Mouse (Mus musculus): Measurements from ENCODE around the gene Zbtb26. TPM values are rescaled to one million over a fixed set of nuclear protein-coding genes. Genes with fewer than 3 reads are reported as not detected.

Gene Zbtb26
- polyA plus RNA-seq (2015; fragmentation: Nextera tagmentation; extraction: Ambion mirVana): 5.2 and 5.5 TPM in 2 replicates

DNA sequence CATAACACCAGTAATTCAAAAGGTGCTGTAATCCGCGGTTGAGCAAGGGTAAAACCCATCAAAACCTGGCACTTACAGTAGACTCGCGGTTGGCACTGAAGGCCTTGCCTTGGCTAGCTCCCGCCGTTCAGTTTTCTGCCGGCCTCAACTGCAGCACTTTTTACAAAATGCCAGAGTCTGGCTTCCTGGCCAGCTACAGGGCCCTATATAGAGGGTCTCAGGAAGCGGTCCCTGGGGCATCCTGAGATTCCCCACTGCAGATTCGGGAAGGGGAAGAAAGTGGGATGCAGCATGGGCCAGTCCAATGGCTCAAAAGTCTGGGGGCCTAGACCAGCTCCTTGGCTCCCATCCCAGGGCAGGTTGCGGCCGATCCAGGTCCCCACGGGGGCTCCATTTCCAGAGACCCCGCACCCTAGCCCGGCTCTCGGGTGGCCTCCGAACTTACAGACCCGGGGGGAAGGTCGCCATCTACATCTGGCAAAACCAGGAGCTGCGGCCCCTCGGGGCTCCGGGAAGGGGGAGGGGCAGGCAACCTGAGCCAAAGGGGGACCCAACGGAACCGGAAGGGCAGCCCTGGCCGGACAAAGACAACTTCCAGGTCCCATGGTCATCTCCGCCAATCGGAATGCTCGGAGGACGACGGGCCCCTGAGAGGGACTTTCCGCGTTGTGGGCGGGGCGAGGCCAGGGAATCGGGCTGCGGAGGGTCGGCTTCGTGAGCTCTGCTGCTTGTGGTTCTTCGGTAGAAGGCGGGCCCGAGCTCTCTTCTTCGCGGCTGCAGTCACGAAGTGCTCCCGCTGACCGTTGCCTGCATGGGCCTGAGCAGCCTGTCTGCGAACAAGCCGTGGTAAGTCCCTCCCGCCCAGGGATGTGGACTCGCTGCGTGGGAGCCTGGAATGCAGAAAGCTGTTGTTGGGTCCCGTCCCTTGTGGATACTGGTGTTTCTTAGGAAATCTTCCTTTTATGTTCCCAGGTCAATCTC, at the start of gene Zbtb26, which contains the start of the genes Zbtb6 and Rabgap1:
Gene Zbtb26 (minus strand): TSS at position 525 of the 981 bp plus-strand sequence.
Gene Zbtb6 (minus strand): TSS at position 561 of the 981 bp plus-strand sequence.
Gene Rabgap1 (plus strand): TSS at position 669 of the 981 bp plus-strand sequence.
- H3K4me1 ChIP-seq (replicated peaks): no peaks in the 10 kb centered on the region
- no peaks in the 10 kb centered on the region for H3K36me3 ChIP-seq
- H3K9ac ChIP-seq: peak within 1 kb of the TSS; percentile 75
- peak within 1 kb of the TSS; percentile 85 for H3K4me3 ChIP-seq (replicated peaks)
- H3K27ac ChIP-seq: peak within 1 kb of the TSS; percentile 83
- WGBS: under 1% methylated on average over 51 of the region's 51 CpGs
- ATAC-seq: peak; percentile 100
- peak within 1 kb of the TSS; percentile 65 for H3K4me2 ChIP-seq (replicated peaks)
- H3K27me3 ChIP-seq (replicated peaks): no peaks in the 10 kb centered on the region
- H3K9me3 ChIP-seq: no peaks in the 10 kb centered on the region

DNA sequence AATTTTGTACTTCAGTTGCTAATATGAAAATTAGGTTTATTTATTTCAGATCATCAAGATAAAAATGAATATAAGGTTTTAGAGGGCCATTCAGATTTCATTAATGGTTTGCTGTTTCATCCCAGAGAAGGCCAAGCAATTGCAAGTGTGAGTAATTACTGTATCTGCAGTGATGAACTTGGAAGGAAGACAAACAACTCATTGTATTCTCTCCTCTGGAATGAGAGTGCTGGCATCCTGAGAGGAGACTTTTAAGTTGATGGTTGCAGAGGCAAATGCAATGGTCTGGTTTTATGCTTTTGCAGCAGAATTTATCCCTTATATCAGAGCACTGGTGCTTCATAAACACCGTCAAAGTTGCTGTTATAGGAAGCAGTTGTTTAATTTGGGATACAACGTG, 46.0 kb upstream of the Zbtb26 start:
- Histone ChIP-seq H3K27me3 (replicated peaks) (no peaks in the 10 kb centered on the region), H3K36me3 (peaks cover 14% of the 10 kb centered on the region; the same call in 1 of the 2 replicates), H3K9me3 (no peaks in the 10 kb centered on the region), H3K4me1 (replicated peaks) (no peaks in the 10 kb centered on the region), H3K27ac (no peak overlapping the region), H3K9ac (no peak overlapping the region), H3K4me2 (replicated peaks) (no peak overlapping the region), H3K4me3 (replicated peaks) (no peak overlapping the region)
- no peak for ATAC-seq
- WGBS: 85% methylated on average over 2 of the region's 2 CpGs

DNA sequence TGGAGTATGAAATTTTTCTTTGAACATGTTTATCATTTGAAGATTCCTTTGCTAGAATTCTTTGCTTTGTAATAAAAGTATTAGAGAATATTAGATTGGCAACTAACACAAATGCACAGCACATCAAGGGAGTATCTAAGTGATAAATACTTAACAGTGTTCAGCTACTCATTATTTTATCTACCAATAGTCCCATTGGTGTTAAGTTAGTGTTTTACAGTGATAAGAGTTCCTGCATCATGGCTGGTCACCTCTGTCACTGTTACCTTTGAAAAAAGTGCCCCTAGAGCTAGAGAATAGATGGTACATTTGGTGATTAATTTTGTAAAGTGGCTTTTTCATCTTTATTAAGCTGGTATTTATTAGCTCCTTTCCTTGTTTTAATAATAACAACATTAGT, 43.5 kb upstream of the Zbtb26 start:
- Histone ChIP-seq H3K9ac (no peak overlapping the region), H3K27me3 (replicated peaks) (no peaks in the 10 kb centered on the region), H3K4me3 (replicated peaks) (no peak overlapping the region), H3K4me2 (replicated peaks) (no peak overlapping the region), H3K9me3 (no peaks in the 10 kb centered on the region), H3K27ac (no peak overlapping the region), H3K4me1 (replicated peaks) (no peaks in the 10 kb centered on the region), H3K36me3 (peaks cover 11% of the 10 kb centered on the region; the same call in 1 of the 2 replicates)
- no peak for ATAC-seq

DNA sequence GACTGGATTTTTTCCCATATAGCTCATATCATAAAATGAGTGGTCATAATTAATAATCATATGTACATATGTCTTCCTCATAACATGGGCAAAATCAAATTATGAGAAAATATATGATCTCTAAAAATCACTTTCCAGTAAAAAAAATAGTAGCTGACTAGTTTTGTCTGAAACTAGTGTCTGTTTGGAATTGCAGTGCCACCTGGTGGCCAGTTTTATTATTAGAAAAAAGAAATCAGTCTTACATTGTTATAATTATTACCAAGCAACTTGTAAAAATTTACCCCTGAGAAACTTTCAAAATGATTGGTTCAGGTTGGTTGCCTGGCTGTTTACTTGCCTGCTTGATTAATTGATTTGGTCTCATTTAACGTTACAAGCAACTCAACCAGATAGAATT, 42.4 kb upstream of the Zbtb26 start:
- Histone ChIP-seq H3K36me3 (peaks cover 11% of the 10 kb centered on the region; the same call in 1 of the 2 replicates), H3K4me1 (replicated peaks) (no peaks in the 10 kb centered on the region)
- whole genome bisulfite sequencing: 83% methylated on average over 1 of the region's 1 CpGs

DNA sequence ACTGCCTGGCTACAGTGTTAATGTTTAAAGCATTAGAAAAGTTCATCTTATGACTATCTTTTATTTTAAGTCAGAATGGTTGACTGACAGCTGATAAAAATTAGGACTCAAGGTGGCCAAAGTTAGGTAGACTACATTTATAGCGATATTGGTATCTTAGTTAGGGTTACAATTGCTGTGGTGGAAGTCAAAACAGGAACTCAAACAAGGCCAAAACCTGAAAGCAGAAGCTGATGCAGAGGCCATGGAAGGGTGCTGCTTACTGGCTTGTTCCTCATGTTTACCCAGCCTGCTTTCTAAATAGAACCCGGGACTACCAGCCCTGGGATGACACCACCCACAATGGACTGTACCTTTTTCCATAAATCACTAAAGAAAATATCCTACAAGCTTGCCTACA, 41.2 kb upstream of the Zbtb26 start:
- H3K9ac ChIP-seq: no peak overlapping the region
- ATAC-seq: no peak
- 73% methylated on average over 2 of the region's 2 CpGs for WGBS
- no peaks in the 10 kb centered on the region for H3K4me1 ChIP-seq (replicated peaks)
- H3K27ac ChIP-seq: no peak overlapping the region
- H3K9me3 ChIP-seq: no peaks in the 10 kb centered on the region
- H3K36me3 ChIP-seq: peaks cover 5% of the 10 kb centered on the region; the same call in 1 of the 2 replicates
- H3K4me3 ChIP-seq (replicated peaks): no peak overlapping the region
- H3K4me2 ChIP-seq (replicated peaks): no peak overlapping the region
- no peaks in the 10 kb centered on the region for H3K27me3 ChIP-seq (replicated peaks)

More for the DNA sequence above, 42.4 kb upstream of the Zbtb26 start:
- Histone ChIP-seq H3K9ac (no peak overlapping the region), H3K4me2 (replicated peaks) (no peak overlapping the region), H3K4me3 (replicated peaks) (no peak overlapping the region), H3K27me3 (replicated peaks) (no peaks in the 10 kb centered on the region), H3K27ac (no peak overlapping the region), H3K9me3 (no peaks in the 10 kb centered on the region)
- ATAC-seq: no peak

DNA sequence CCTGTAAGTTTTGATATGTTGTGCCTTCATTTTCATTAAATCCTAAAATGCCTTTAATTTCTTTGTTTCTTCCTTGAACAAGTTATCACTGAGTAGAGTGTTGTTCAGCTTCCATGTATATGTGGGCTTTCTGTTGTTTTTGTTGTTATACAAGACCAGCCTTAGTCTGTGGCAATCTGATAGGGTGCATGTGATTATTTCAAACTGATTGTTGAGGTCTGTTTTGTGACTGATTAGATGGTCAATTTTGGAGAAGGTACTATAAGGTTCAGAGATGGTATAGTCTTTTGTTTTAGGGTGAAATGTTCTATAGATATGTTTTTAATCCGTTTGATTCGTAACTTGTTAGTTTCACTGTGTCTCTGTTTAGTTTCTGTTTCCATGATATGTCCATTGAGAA, 37.1 kb upstream of the Zbtb26 start:
- H3K4me1 ChIP-seq (replicated peaks): no peaks in the 10 kb centered on the region
- 94% methylated on average over 2 of the region's 2 CpGs for WGBS
- H3K27ac ChIP-seq: no peak overlapping the region
- ATAC-seq: no peak
- no peak overlapping the region for H3K4me3 ChIP-seq (replicated peaks)
- no peak overlapping the region for H3K9ac ChIP-seq
- H3K4me2 ChIP-seq (replicated peaks): no peak overlapping the region
- no peaks in the 10 kb centered on the region for H3K9me3 ChIP-seq
- H3K36me3 ChIP-seq: peaks cover 22% of the 10 kb centered on the region
- H3K27me3 ChIP-seq (replicated peaks): no peaks in the 10 kb centered on the region

DNA sequence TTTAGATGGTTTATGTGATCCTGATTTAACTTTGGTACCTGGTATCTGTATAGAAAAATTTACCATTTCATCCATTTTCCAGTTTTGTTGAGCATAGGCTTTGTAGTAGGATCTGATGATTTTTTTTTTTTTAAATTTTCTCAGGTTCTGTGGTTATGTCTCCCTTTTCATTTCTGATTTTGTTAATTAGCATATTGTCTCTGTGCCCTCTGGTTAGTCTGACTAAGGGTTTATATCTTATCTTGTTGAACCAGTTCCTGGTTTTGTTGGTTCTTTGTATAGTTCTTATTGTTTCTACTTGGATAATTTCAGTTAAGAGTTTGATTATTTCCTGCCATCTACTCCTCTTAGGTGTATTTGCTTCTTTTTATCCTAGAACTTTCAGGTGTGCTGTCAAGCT, 36.6 kb upstream of the Zbtb26 start:
- Histone ChIP-seq H3K4me1 (replicated peaks) (no peaks in the 10 kb centered on the region), H3K9me3 (no peaks in the 10 kb centered on the region), H3K4me3 (replicated peaks) (no peak overlapping the region), H3K9ac (no peak overlapping the region), H3K36me3 (peaks cover 22% of the 10 kb centered on the region), H3K27ac (no peak overlapping the region), H3K4me2 (replicated peaks) (no peak overlapping the region), H3K27me3 (replicated peaks) (no peaks in the 10 kb centered on the region)
- ATAC-seq: no peak

DNA sequence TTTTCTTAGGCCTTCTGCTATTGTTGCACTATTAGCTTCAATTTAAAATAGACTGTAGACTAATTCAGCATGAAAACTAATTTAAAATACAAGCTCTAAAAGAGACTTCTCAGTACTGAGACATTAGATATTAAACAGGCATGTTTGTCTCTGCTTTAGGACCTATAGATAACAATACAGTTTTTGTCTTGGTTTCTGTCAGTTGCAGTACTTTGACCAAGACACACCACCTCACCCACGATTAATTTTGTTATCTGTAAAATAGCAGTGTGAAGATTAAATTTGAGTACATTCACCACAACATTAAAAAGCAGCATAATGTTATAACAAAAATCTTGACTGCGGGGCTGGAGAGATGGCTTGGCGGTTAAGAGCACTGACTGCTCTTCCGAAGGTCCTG, 23.3 kb upstream of the Zbtb26 start:
- Histone ChIP-seq H3K36me3 (0 out of 2 replicates have a peak, but pooled peaks cover 2% of the 10 kb centered on the region), H3K4me3 (replicated peaks) (no peak overlapping the region), H3K9me3 (no peaks in the 10 kb centered on the region), H3K27me3 (replicated peaks) (no peaks in the 10 kb centered on the region), H3K9ac (no peak overlapping the region), H3K4me1 (replicated peaks) (no peaks in the 10 kb centered on the region), H3K4me2 (replicated peaks) (no peak overlapping the region), H3K27ac (no peak overlapping the region)
- no peak for ATAC-seq
- WGBS: 86% methylated on average over 4 of the region's 4 CpGs

DNA sequence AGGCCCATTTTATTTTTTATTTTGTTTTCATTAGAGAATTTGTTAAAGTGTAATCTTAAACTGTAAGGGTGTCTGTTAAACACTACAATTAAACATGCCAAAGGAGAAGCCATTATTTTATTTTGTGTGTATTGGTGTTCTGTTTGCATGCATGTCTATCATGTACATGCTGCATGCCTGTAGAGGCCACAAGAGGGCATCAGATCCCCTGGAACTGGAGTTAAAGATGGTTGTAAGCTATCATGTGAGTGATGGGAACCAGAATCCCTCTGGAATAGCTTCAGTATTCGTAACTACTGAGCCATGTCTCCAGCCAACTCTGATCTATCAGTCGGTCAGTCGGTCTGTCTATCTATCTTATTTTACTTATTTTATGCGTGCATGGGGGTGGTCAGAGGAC, 17.8 kb upstream of the Zbtb26 start:
- Histone ChIP-seq H3K27ac (no peak overlapping the region), H3K27me3 (replicated peaks) (no peaks in the 10 kb centered on the region), H3K36me3 (no peaks in the 10 kb centered on the region), H3K4me2 (replicated peaks) (no peak overlapping the region), H3K4me3 (replicated peaks) (no peak overlapping the region), H3K4me1 (replicated peaks) (no peaks in the 10 kb centered on the region), H3K9me3 (no peaks in the 10 kb centered on the region), H3K9ac (no peak overlapping the region)
- no peak for ATAC-seq
- WGBS: 94% methylated on average over 4 of the region's 4 CpGs

DNA sequence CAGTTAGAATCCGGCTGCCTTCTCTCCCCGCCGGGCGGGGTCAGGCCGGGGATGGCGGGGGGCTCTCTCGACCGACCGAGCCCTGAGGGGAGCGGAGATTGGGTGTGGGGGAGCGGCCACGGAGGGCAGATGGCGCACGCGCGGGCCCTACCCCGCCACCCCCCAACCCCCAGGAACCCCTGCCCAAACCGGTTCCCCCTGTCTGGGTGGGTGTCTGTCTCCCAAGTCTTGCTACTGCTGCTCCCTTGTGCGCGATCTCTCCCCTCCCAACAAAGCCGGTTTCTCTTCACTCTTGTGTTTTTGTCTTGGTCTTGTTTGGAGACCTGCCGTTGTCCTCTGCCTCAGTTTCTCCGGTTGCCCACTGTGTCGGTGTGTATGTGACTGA, 9.4 kb upstream of the Zbtb26 start:
- Histone ChIP-seq H3K36me3 (no peaks in the 10 kb centered on the region), H3K27ac (peak overlapping the region; percentile 86), H3K4me2 (replicated peaks) (peak overlapping the region; percentile 73), H3K27me3 (replicated peaks) (no peaks in the 10 kb centered on the region), H3K4me3 (replicated peaks) (peak overlapping the region; percentile 93), H3K4me1 (replicated peaks) (peaks cover 5% of the 10 kb centered on the region; the same call in 1 of the 2 replicates), H3K9ac (peak overlapping the region; percentile 95), H3K9me3 (no peaks in the 10 kb centered on the region)
- peak; percentile 91 for ATAC-seq
- 0% methylated on average over 21 of the region's 24 CpGs for WGBS

DNA sequence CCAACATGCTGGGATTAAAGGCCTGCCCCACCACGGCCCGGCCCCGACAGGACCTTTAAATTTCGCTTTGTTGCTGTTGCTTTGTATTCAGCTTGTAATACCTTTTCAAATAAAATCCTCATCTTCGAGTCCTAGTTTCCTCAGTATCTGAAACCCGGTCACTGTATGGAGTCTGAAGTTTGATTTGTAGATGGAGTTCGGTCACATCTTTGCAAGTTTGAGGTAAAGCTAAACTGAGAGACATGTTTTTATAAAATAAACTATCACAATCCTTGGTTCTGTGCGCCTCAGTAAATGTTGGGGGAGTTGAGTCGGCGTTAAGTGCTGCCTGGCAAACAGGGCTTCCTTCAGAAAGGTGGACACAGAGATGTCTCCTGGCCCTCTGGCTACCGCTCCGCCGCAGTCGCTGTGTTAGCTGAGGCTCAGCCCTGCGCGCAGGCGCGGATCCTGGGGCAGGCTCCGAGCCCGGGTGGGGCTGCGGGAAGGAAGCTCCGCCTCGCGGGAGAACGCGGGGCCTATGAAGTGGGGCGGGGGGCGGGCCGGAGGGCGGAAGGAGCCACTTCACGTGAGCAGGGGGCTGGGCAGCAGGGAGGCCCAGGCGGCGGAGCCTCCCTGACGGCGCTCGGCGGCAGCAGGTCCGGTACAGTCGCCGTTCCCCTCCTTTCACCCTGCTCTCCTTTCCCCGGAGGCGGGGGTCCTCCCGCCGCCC, 8.9 kb upstream of the Zbtb26 start:
- H3K27ac ChIP-seq: peak overlapping the region; percentile 86
- H3K9ac ChIP-seq: peak overlapping the region; percentile 95
- no peaks in the 10 kb centered on the region for H3K9me3 ChIP-seq
- H3K36me3 ChIP-seq: no peaks in the 10 kb centered on the region
- peak overlapping the region; percentile 73 for H3K4me2 ChIP-seq (replicated peaks)
- WGBS: 6% methylated on average over 44 of the region's 44 CpGs
- ATAC-seq: peak; percentile 98
- H3K27me3 ChIP-seq (replicated peaks): no peaks in the 10 kb centered on the region
- H3K4me3 ChIP-seq (replicated peaks): peak overlapping the region; percentile 93
- peaks cover 5% of the 10 kb centered on the region; the same call in 1 of the 2 replicates for H3K4me1 ChIP-seq (replicated peaks)

DNA sequence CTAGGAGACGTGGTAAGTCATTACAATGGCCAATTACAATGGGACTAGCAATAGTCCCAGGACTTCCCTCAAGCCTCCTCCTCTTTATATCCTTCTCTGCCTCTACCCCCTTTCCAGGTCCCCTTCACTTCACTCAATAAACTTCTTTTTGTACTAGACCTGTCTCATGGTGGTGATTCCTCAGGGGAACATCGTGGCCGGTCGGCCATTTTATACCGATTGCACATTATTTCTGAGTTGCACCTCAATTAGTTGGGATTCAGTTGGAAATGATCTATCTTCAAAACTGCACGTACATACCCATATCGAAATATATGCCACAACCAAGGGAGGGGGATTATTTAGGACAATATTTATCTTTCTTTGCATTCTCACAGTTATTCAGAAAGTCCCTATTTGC, 11.3 kb downstream of the Zbtb26 start:
- Histone ChIP-seq H3K27me3 (replicated peaks) (no peaks in the 10 kb centered on the region), H3K27ac (peak overlapping the region; percentile 95), H3K4me3 (replicated peaks) (peak overlapping the region; percentile 65), H3K9ac (peak overlapping the region; percentile 72; the same call in 1 of the 2 replicates), H3K4me1 (replicated peaks) (0 out of 2 replicates have a peak, but pooled peaks cover 7% of the 10 kb centered on the region), H3K9me3 (no peaks in the 10 kb centered on the region), H3K4me2 (replicated peaks) (peak overlapping the region; percentile 75), H3K36me3 (no peaks in the 10 kb centered on the region; the same call in 1 of the 2 replicates)
- WGBS: 25% methylated on average over 7 of the region's 7 CpGs
- peak; percentile 17 for ATAC-seq

Data from intestine, embryonic 15.5 days (tissue).